Mouse (Mus musculus) adrenal gland, postnatal 4 days (tissue): ENCODE data around the gene Cttnbp2nl. TPM values are rescaled to one million over a fixed set of nuclear protein-coding genes. Genes with fewer than 3 reads are reported as not detected.

Source experiments
- DNase-seq, 2 experiments: peaks; one replicate each; pipeline ENCODE4 v3.0.0; 2021 to 2022; ENCODE audit warnings: low spot score in 2 of 2, mixed read lengths in 2 of 2
- total RNA-seq, 2 experiments: library from RNA; stranded (reverse); gene quantifications; 2 replicates each; pipeline ENCODE4 v1.2.3; 2021

Cttnbp2nl gene
- total RNA-seq, 2 experiments from 2014 or later: 26.6 to 32.0 TPM

GRCm38 (mm10) chr3:104967548-104968300, 85.2 kb downstream of the Cttnbp2nl start:
- peak; percentile 84 to 91 for DNase-seq

- no peak for DNase-seq
Measured at GRCm38 (mm10) chr3:104965991-104966554, 86.9 kb downstream of the Cttnbp2nl start.

- DNase-seq: no peak
Measured at GRCm38 (mm10) chr3:104965070-104965855, 87.7 kb downstream of the Cttnbp2nl start.

GRCm38 (mm10) chr3:104963331-104964276, 89.3 kb downstream of the Cttnbp2nl start:
- DNase-seq: no peak

GRCm38 (mm10) chr3:104962866-104963265, 90.1 kb downstream of the Cttnbp2nl start:
- no peak for DNase-seq

GRCm38 (mm10) chr3:104962141-104962611, 90.8 kb downstream of the Cttnbp2nl start:
- no peak for DNase-seq

GRCm38 (mm10) chr3:104961066-104962059, 91.6 kb downstream of the Cttnbp2nl start, which contains the start of gene Wnt2b:
TSS of gene Wnt2b (minus strand) at chr3:104961921.
- no peak for DNase-seq

GRCm38 (mm10) chr3:104960026-104961000, 92.6 kb downstream of the Cttnbp2nl start:
- no peak for DNase-seq

GRCm38 (mm10) chr3:104956131-104956581, 96.8 kb downstream of the Cttnbp2nl start:
- no peak for DNase-seq

GRCm38 (mm10) chr3:104954551-104954950, 98.4 kb downstream of the Cttnbp2nl start:
- no peak for DNase-seq

- no peak for DNase-seq
Measured at GRCm38 (mm10) chr3:104954137-104954536, 98.8 kb downstream of the Cttnbp2nl start.

- no peak for DNase-seq
Measured at GRCm38 (mm10) chr3:104952891-104953670, 99.9 kb downstream of the Cttnbp2nl start.

Other genes with a start within 250 kb of the Cttnbp2nl start
- 10 to 100 TPM; 49.0 to 52.8 TPM for gene Mov10, start 234.6 kb downstream of the Cttnbp2nl start, total RNA-seq
- 10 to 100 TPM; 32.3 to 33.1 TPM for gene St7l, start 189.1 kb downstream of the Cttnbp2nl start, total RNA-seq
- 10 to 100 TPM; 94.3 to 96.4 TPM for gene Capza1, start 188.6 kb downstream of the Cttnbp2nl start, total RNA-seq
- 10 to 100 TPM; 11.4 to 12.6 TPM for gene Wnt2b, start 91.2 kb downstream of the Cttnbp2nl start, total RNA-seq
- not detected for gene 4930564D02Rik, start 13.7 kb upstream of the Cttnbp2nl start, total RNA-seq